Mouse (Mus musculus): ENCODE data around the gene Gm2016.
"Not testable (repeated sequence)": the region's sequence is repeated elsewhere in the genome, so short reads cannot be mapped to it uniquely, and the experiment has no call there.

The Gm2016 gene

DNA sequence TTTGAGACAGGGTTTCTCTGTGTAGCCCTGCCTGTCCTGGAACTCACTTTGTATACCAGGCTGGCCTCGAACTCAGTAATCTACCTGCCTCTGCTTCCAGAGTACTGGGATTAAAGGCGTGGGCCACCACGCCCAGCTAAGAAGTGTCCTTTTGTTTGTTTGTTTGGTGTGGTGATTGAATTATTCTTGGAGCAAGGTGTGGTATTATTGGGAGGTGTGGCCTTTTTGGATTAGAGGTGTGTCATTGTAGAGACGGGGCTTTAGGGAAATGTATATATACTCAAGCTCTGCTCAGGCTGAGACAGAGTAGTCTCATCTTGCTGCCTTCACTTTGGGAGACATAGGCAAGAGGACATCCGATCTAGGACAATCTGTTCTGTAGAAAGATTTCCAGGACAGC, at the start of gene Gm2016:
Gene Gm2016, plus strand, starts transcription at position 301 of the 400 bp plus-strand sequence.
- not testable (repeated sequence) for DNase-seq

DNA sequence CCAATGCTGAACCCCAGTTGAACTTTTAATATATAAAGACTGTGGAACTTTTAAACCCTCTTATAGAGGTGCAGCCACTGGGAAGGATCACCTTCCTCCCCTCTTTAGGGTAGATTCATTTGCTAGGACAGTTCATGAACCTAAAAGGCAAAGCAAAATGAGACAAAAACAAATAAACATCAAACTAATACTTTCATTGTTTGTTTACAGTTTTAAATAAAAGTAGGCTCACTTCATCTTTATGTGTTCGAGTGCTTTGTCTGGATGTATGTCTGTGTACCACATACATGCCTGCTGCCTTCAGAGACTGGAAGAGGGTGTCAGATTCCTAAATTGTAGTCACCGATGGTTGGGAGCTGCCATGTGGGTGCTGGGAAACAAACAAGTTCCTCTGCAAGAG, 31.6 kb upstream of the Gm2016 start, which contains the start of gene Gm2001:
Gene Gm2001, minus strand, starts transcription at position 101 of the 400 bp plus-strand sequence.
- DNase-seq = not testable (repeated sequence)

DNA sequence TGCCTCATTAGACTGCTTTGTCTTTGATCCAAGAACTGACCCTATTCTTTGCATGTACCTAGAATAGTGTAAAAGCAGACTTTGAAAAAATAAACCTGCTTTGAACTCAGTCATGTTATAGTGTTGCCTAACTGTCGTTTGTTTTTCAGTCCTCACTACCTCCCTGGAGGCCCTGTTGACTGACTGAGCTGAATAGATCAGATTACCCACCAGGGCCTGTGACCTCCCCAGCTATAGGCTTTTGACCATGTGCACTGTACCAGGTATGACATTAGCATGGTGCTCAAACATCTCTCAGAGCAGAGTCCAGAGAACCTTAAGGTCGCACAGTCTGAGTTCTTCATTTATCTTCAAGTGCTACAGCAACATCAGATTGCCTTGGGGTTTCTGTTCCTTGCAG, 23.2 kb upstream of the Gm2016 start:
- DNase-seq = not testable (repeated sequence)

DNA sequence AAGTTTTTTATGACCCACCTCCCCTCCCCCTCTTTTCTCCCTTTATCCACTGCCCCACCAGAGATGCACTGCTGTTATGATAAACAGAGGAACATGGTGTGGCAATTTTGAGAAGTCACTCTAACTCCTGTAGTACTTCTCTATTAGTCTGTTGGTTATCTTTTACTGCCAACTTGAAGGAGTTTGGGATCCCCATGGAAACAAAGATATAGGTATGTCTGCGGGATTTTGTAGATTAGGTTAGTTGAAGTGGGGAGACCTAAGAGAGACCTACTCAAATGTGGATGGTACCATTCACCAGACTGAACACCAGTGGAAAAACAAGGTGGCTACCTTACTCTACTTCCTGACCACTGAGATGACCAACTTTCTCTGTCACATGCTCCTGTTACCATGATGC, 17.8 kb upstream of the Gm2016 start:
- not testable (repeated sequence) for DNase-seq

DNA sequence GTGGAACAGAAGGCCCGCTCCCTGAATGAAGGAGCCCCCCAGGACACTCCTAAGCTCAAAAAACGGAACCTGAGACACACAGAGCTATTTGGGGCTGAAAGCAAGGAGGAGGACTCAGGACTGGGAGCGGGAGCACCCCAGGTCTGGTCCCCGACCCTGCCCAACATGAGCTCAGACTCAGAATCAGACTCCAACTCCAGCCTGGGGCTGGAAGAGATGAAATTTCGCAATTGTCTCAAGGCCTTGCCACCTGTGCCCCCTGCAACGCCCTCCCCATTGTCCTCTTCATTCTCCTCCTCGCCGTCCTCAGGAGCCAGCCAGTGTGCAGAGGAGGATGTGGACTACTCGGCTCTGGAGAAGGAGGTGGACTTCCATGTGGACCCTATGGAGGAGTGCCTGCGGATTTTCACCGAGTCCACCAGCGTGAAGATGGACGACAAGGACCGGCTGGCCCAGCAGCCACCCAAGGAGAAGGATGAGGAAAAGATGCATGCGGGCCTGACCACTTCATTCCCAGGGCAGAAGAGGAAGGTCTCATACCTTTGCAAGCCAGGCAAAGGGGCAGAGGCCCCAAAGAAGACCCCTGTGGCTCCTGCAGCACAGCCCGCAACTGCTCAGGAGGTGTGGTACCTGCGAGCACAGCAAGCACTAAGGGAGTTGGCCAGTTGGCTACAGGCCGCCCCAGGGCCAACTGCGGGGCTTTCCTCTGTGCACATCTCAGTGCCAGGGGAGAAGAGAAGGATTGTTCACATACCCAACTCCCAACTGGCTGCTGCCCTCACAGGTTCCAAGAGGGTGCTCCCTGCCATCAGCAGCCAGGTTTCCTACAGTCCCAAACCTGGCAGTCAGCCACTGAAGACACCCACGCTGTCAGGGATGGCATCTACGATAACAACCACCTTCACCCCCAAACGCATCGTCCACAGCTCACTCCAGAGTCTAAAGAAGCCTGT, 11.9 kb upstream of the Gm2016 start:
- peak in 1 of 2 experiments; percentile 2 for DNase-seq

DNA sequence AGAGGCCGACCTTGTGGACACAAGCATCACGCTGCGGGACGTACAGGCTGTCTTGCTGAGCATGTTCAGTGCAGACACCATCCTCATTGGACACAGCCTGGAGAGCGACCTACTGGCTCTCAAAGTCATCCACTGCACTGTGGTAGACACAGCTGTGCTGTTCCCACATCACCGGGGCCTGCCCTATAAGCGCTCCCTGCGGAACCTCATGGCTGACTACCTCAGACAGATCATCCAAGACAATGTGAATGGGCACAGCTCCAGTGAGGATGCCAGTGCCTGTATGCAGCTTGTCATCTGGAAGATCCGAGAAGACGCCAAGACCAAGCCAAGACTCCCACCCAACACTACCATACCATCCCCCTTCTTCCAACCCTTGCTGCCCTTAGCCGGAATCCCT, 10.2 kb upstream of the Gm2016 start:
- not testable (repeated sequence) for DNase-seq

DNA sequence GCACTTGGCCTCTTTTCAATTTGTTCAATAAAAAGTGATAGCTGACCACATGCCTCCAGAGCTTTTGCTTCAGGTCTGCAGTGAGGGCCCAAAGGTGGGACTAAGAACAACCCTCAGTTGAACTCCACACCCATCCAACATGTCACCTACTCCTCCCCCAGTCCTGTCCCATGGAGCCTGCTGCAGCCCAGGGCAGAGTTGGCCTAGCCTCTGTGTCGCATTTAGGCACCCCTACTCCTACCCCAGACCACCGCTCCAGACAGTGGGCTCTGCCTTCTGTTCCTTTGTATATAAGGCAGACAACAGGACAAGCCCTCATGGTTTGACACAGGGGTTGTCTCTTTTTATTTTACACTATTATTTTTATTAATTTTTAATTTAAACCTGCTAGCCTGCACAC, 9.8 kb upstream of the Gm2016 start:
- DNase-seq = not testable (repeated sequence)

DNA sequence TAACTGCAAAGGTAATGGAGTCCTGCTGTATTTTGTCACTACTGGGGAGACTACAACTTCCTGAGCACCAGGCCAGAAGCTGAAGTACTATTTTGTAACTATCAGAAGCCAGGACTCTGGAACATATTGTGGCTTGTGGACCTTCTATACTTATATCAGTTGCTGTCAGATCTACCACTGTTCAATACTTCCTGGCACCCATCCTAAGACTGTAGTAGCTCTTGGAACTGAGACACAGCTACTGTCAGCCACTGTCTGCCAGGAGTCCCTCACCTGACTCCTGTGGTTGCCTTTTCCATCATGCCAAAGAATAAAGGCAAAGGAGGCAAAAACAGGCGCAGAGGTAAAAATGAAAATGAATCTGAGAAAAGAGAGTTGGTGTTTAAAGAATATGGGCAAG, 21.2 kb downstream of the Gm2016 start, which contains the start of gene Gm2022:
Gene Gm2022, plus strand, starts transcription at position 301 of the 400 bp plus-strand sequence.
- not testable (repeated sequence) for DNase-seq

DNA sequence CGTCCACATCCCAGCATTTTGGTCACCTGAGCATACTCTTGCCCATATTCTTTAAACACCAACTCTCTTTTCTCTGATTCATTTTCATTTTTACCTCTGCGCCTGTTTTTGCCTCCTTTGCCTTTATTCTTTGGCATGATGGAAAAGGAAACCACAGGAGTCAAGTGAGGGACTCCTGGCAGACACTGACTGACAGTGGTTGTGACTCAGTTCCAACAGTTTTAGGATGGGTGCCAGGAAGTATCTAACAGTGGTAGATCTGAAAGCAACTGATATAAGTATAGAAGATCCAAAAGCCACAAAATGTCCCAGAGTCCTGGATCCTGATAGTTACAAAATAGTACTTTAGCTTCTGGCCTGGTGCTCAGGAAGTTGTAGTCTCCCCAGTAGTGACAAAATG, 45.8 kb downstream of the Gm2016 start, which contains the start of gene Gm2035:
Gene Gm2035, minus strand, starts transcription at position 137 of the 400 bp plus-strand sequence.
- not testable (repeated sequence) for DNase-seq

All from kidney, postnatal 36 days (tissue).